Mouse (Mus musculus) stomach, embryonic 16.5 days (tissue): Measurements from ENCODE around the gene C130074G19Rik. TPM values are rescaled to one million over a fixed set of nuclear protein-coding genes. Genes with fewer than 3 reads are reported as not detected.

Experiments
- ATAC-seq: fragments of 200-750 bp; cut with Nextera tagmentation; 2 replicates; pipeline ENCODE4 v1.8.0; 2017; ENCODE audit warnings: moderate number of reproducible peaks, moderate TSS enrichment; ENCODE audit not compliant: insufficient read depth, low FRiP score
- H3K27ac ChIP-seq: fragments of 300-500 bp; sonication (generic); 2 replicates; pipeline ENCODE4 v1.5.1; 2014; ENCODE audit warnings: low read length
- H3K27me3 ChIP-seq: fragments of 300-500 bp; sonication (generic); 2 replicates; pipeline ENCODE4 v1.6.1; 2014; ENCODE audit warnings: low read length, control low read depth, mixed read lengths; ENCODE audit not compliant: control insufficient read depth, insufficient read depth
- H3K36me3 ChIP-seq: fragments of 300-500 bp; sonication (generic); 2 replicates; pipeline ENCODE4 v1.6.1; 2014; ENCODE audit warnings: low read length; ENCODE audit not compliant: control insufficient read depth, insufficient read depth
- H3K4me1 ChIP-seq: fragments of 300-500 bp; sonication (generic); 2 replicates; pipeline ENCODE4 v1.6.1; 2014; ENCODE audit warnings: low read length, control low read depth, mixed read lengths; ENCODE audit not compliant: control insufficient read depth, insufficient read depth
- H3K4me2 ChIP-seq: fragments of 300-500 bp; sonication (generic); 2 replicates; pipeline ENCODE4 v1.6.1; 2014; ENCODE audit warnings: low read depth, low read length, mixed read lengths
- H3K4me3 ChIP-seq: fragments of 300-500 bp; sonication (generic); replicated peaks from 2 replicates; pipeline ENCODE4 v1.5.1; 2014; ENCODE audit warnings: mild to moderate bottlenecking, low read length
- H3K9ac ChIP-seq: fragments of 300-500 bp; sonication (generic); 2 replicates; pipeline ENCODE4 v1.6.1; 2014; ENCODE audit warnings: low read length
- H3K9me3 ChIP-seq: fragments of 300-500 bp; sonication (generic); replicated peaks from 2 replicates; pipeline ENCODE4 v1.6.1; 2016; ENCODE audit warnings: low read length, control low read depth; ENCODE audit not compliant: control insufficient read depth
- WGBS: fragments of 180-500 bp; shearing (Covaris S2); extraction: QIAGEN DNeasy Blood & Tissue Kit; methylation state at CpG from one replicate; pipeline ENCODE4 v1.1.7; 2014; 5-methylcytosine and 5-hydroxymethylcytosine counted together
- polyA plus RNA-seq: library from polyadenylated mRNA; unstranded; fragments of >200 nt; fragmentation: Nextera tagmentation; extraction: Ambion mirVana; gene quantifications from 2 replicates; pipeline ENCODE4 v1.2.1, GENCODE M21; 2015

The C130074G19Rik gene
- polyA plus RNA-seq, 1 experiment from 2014 or later: 2.2 TPM

- 54% methylated on average over 9 of the region's 9 CpGs for WGBS
These were observed 25.5 kb upstream of the C130074G19Rik start for GRCm38 (mm10) chr1:184908558-184908957.

GRCm38 (mm10) chr1:184905904-184906745 lies 23.1 kb upstream of the C130074G19Rik start:
- Histone ChIP-seq H3K4me2 (no peak overlapping the region), H3K4me1 (no peaks in the 10 kb centered on the region), H3K36me3 (peaks cover 3% of the 10 kb centered on the region; the same call in 1 of the 2 replicates), H3K9me3 (no peaks in the 10 kb centered on the region), H3K27me3 (no peaks in the 10 kb centered on the region), H3K27ac (no peak overlapping the region), H3K9ac (no peak overlapping the region), H3K4me3 (no peak overlapping the region)
- ATAC-seq: no peak
- 86% methylated on average over 12 of the region's 12 CpGs for WGBS

More at GRCm38 (mm10) chr1:184908558-184908957, 25.5 kb upstream of the C130074G19Rik start:
- H3K9me3 ChIP-seq: no peaks in the 10 kb centered on the region
- H3K27me3 ChIP-seq: no peaks in the 10 kb centered on the region
- no peak overlapping the region for H3K4me2 ChIP-seq
- 0 out of 2 replicates have a peak, but pooled peaks cover 3% of the 10 kb centered on the region for H3K4me1 ChIP-seq
- H3K9ac ChIP-seq: no peak overlapping the region
- H3K4me3 ChIP-seq: no peak overlapping the region
- H3K27ac ChIP-seq: no peak overlapping the region
- H3K36me3 ChIP-seq: peaks cover 3% of the 10 kb centered on the region; the same call in 1 of the 2 replicates
- ATAC-seq: peak; percentile 31; the same call in 1 of the 2 replicates

GRCm38 (mm10) chr1:184905371-184905770 lies 22.4 kb upstream of the C130074G19Rik start:
- no peak overlapping the region for H3K9ac ChIP-seq
- WGBS: 79% methylated on average over 19 of the region's 19 CpGs
- peaks cover 3% of the 10 kb centered on the region; the same call in 1 of the 2 replicates for H3K36me3 ChIP-seq
- H3K4me2 ChIP-seq: no peak overlapping the region
- H3K27ac ChIP-seq: no peak overlapping the region
- no peak for ATAC-seq
- no peaks in the 10 kb centered on the region for H3K27me3 ChIP-seq
- no peak overlapping the region for H3K4me3 ChIP-seq
- H3K9me3 ChIP-seq: no peaks in the 10 kb centered on the region
- no peaks in the 10 kb centered on the region for H3K4me1 ChIP-seq

- no peak overlapping the region for H3K27ac ChIP-seq
- H3K4me3 ChIP-seq: no peak overlapping the region
- no peak for ATAC-seq
- H3K36me3 ChIP-seq: peaks cover 3% of the 10 kb centered on the region; the same call in 1 of the 2 replicates
- H3K9ac ChIP-seq: no peak overlapping the region
- WGBS: 75% methylated on average over 7 of the region's 7 CpGs
- no peaks in the 10 kb centered on the region for H3K27me3 ChIP-seq
- no peaks in the 10 kb centered on the region for H3K4me1 ChIP-seq
- H3K4me2 ChIP-seq: no peak overlapping the region
- no peaks in the 10 kb centered on the region for H3K9me3 ChIP-seq
These were observed 20.7 kb upstream of the C130074G19Rik start for GRCm38 (mm10) chr1:184903697-184904096.

GRCm38 (mm10) chr1:184902886-184903285 lies 19.9 kb upstream of the C130074G19Rik start:
- ATAC-seq: no peak
- H3K4me1 ChIP-seq: no peaks in the 10 kb centered on the region
- no peaks in the 10 kb centered on the region for H3K9me3 ChIP-seq
- no peak overlapping the region for H3K4me3 ChIP-seq
- no peaks in the 10 kb centered on the region for H3K27me3 ChIP-seq
- H3K36me3 ChIP-seq: peaks cover 3% of the 10 kb centered on the region; the same call in 1 of the 2 replicates
- H3K27ac ChIP-seq: no peak overlapping the region
- no peak overlapping the region for H3K9ac ChIP-seq
- WGBS: 88% methylated on average over 7 of the region's 7 CpGs
- no peak overlapping the region for H3K4me2 ChIP-seq

- Histone ChIP-seq H3K36me3 (no peaks in the 10 kb centered on the region), H3K4me2 (no peak overlapping the region), H3K9me3 (no peaks in the 10 kb centered on the region), H3K27ac (no peak overlapping the region), H3K4me3 (no peak overlapping the region), H3K4me1 (no peaks in the 10 kb centered on the region), H3K27me3 (no peaks in the 10 kb centered on the region), H3K9ac (no peak overlapping the region)
- WGBS: 74% methylated on average over 16 of the region's 16 CpGs
- no peak for ATAC-seq
These were observed 14.3 kb upstream of the C130074G19Rik start for GRCm38 (mm10) chr1:184897350-184897749.

- no peaks in the 10 kb centered on the region for H3K9me3 ChIP-seq
- no peaks in the 10 kb centered on the region for H3K4me1 ChIP-seq
- H3K4me2 ChIP-seq: no peak overlapping the region
- H3K27me3 ChIP-seq: no peaks in the 10 kb centered on the region
- H3K27ac ChIP-seq: no peak overlapping the region
- no peak for ATAC-seq
- no peaks in the 10 kb centered on the region for H3K36me3 ChIP-seq
- H3K4me3 ChIP-seq: no peak overlapping the region
- H3K9ac ChIP-seq: no peak overlapping the region
- 68% methylated on average over 3 of the region's 3 CpGs for WGBS
These were observed 9.0 kb upstream of the C130074G19Rik start for GRCm38 (mm10) chr1:184891998-184892397.

- Histone ChIP-seq H3K4me2 (no peak overlapping the region), H3K27ac (no peak overlapping the region), H3K9ac (no peak overlapping the region), H3K4me1 (no peaks in the 10 kb centered on the region), H3K4me3 (no peak overlapping the region), H3K36me3 (no peaks in the 10 kb centered on the region), H3K9me3 (no peaks in the 10 kb centered on the region), H3K27me3 (no peaks in the 10 kb centered on the region)
- ATAC-seq: no peak
- WGBS: 88% methylated on average over 6 of the region's 6 CpGs
These were observed 6.4 kb upstream of the C130074G19Rik start for GRCm38 (mm10) chr1:184889454-184889853.

GRCm38 (mm10) chr1:184886160-184886559 lies 3.1 kb upstream of the C130074G19Rik start:
- H3K4me3 ChIP-seq: no peak overlapping the region
- H3K4me2 ChIP-seq: no peak overlapping the region
- H3K27ac ChIP-seq: no peak overlapping the region
- H3K27me3 ChIP-seq: peaks cover 24% of the 10 kb centered on the region
- H3K9ac ChIP-seq: no peak overlapping the region
- WGBS: 73% methylated on average over 1 of the region's 1 CpGs
- H3K4me1 ChIP-seq: 0 out of 2 replicates have a peak, but pooled peaks cover 3% of the 10 kb centered on the region
- no peak for ATAC-seq
- H3K36me3 ChIP-seq: no peaks in the 10 kb centered on the region
- H3K9me3 ChIP-seq: no peaks in the 10 kb centered on the region
